Mouse (Mus musculus) heart, embryonic 11.5 days (tissue): ENCODE data around the gene Car11. TPM values are rescaled to one million over a fixed set of nuclear protein-coding genes. Genes with fewer than 3 reads are reported as not detected.

Experiments used
- ATAC-seq: fragments of 200-750 bp; cut with Nextera tagmentation; replicated peaks from 2 replicates; pipeline ENCODE4 v1.8.0; 2017; ENCODE audit warnings: moderate library complexity; ENCODE audit not compliant: insufficient number of reproducible peaks, low FRiP score, low TSS enrichment
- H3K27ac ChIP-seq: fragments of 300-500 bp; sonication (generic); 2 replicates; pipeline ENCODE4 v1.5.1; 2014; ENCODE audit warnings: mild to moderate bottlenecking, low read depth, low read length
- H3K27me3 ChIP-seq: fragments of 300-500 bp; sonication (generic); 2 replicates; pipeline ENCODE4 v1.6.1; 2014; ENCODE audit warnings: mild to moderate bottlenecking, low read length, mixed read lengths; ENCODE audit not compliant: control insufficient read depth, insufficient read depth
- H3K36me3 ChIP-seq: fragments of 300-500 bp; sonication (generic); 2 replicates; pipeline ENCODE4 v1.6.1; 2014; ENCODE audit warnings: mild to moderate bottlenecking, low read length, moderate library complexity, mixed read lengths; ENCODE audit not compliant: control insufficient read depth, insufficient read depth
- H3K4me1 ChIP-seq: fragments of 300-500 bp; sonication (generic); 2 replicates; pipeline ENCODE4 v1.6.1; 2014; ENCODE audit warnings: low read length; ENCODE audit not compliant: control insufficient read depth, insufficient read depth
- H3K4me2 ChIP-seq: fragments of 300-500 bp; sonication (generic); 2 replicates; pipeline ENCODE4 v1.6.1; 2014; ENCODE audit warnings: mild to moderate bottlenecking, moderate library complexity
- H3K4me3 ChIP-seq: fragments of 300-500 bp; sonication (generic); 2 replicates; pipeline ENCODE4 v1.5.1; 2014; ENCODE audit warnings: low read depth, low read length
- H3K9ac ChIP-seq: fragments of 300-500 bp; sonication (generic); 2 replicates; pipeline ENCODE4 v1.6.1; 2014; ENCODE audit warnings: mild to moderate bottlenecking, low read depth, low read length, moderate library complexity
- H3K9me3 ChIP-seq: fragments of 300-500 bp; sonication (generic); replicated peaks from 2 replicates; pipeline ENCODE4 v1.6.1; 2016; ENCODE audit warnings: low read length; ENCODE audit not compliant: control insufficient read depth
- WGBS: fragments of 180-500 bp; shearing (Covaris S2); extraction: QIAGEN DNeasy Blood & Tissue Kit; methylation state at CpG from one replicate; pipeline ENCODE4 v1.1.7; 2014; ENCODE audit not compliant: insufficient replicate concordance; 5-methylcytosine and 5-hydroxymethylcytosine counted together
- polyA plus RNA-seq: library from polyadenylated mRNA; unstranded; fragments of >200 nt; fragmentation: Nextera tagmentation; extraction: Ambion mirVana; gene quantifications from 2 replicates; pipeline ENCODE4 v1.2.1, GENCODE M21; 2014

The Car11 gene
- polyA plus RNA-seq, 1 experiment from 2014 or later: 5.5 TPM

DNA sequence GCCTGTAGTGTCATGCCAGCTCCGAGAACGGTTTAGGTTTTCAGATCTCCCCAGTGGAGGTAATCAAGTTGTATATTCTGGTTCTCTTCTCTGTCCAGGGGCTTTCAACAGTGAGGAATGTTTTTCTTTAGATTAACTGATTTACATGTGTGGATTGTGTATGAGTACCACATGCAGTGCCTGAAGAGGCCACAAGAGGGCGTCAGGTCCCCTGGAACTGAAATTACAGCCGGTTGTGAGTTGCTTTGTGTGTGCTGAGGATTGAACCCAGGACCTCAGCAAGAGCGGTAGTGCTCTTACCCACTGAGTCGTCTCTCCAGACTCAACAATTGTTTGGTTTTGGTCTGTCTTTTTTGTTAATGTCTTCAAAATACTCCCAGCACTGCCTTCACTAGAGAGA, 46.9 kb downstream of the Car11 start:
- Histone ChIP-seq H3K4me2 (no peak overlapping the region), H3K4me3 (no peak overlapping the region), H3K4me1 (peaks cover 3% of the 10 kb centered on the region; the same call in 1 of the 2 replicates), H3K36me3 (no peaks in the 10 kb centered on the region), H3K9me3 (no peaks in the 10 kb centered on the region), H3K27me3 (no peaks in the 10 kb centered on the region), H3K9ac (no peak overlapping the region), H3K27ac (no peak overlapping the region)
- no peak for ATAC-seq
- WGBS: 51% methylated on average over 6 of the region's 6 CpGs

GRCm38 (mm10) chr7:45747450-45747849, 47.8 kb downstream of the Car11 start:
- Histone ChIP-seq H3K9me3 (no peaks in the 10 kb centered on the region), H3K4me3 (no peak overlapping the region), H3K27me3 (no peaks in the 10 kb centered on the region), H3K4me1 (peaks cover 3% of the 10 kb centered on the region; the same call in 1 of the 2 replicates), H3K36me3 (no peaks in the 10 kb centered on the region), H3K4me2 (no peak overlapping the region), H3K27ac (no peak overlapping the region), H3K9ac (no peak overlapping the region)
- no peak for ATAC-seq
- WGBS: 73% methylated on average over 5 of the region's 5 CpGs

- WGBS: 65% methylated on average over 7 of the region's 7 CpGs
- Histone ChIP-seq H3K9ac (no peak overlapping the region), H3K27ac (no peak overlapping the region), H3K9me3 (no peaks in the 10 kb centered on the region), H3K27me3 (no peaks in the 10 kb centered on the region), H3K36me3 (no peaks in the 10 kb centered on the region), H3K4me3 (no peak overlapping the region), H3K4me2 (no peak overlapping the region), H3K4me1 (peaks cover 3% of the 10 kb centered on the region; the same call in 1 of the 2 replicates)
- no peak for ATAC-seq
Measured at GRCm38 (mm10) chr7:45748110-45748509, 48.5 kb downstream of the Car11 start.

GRCm38 (mm10) chr7:45749401-45749800, 49.8 kb downstream of the Car11 start:
- Histone ChIP-seq H3K27me3 (no peaks in the 10 kb centered on the region), H3K27ac (no peak overlapping the region), H3K9ac (no peak overlapping the region), H3K4me2 (no peak overlapping the region), H3K36me3 (no peaks in the 10 kb centered on the region), H3K4me1 (peaks cover 3% of the 10 kb centered on the region; the same call in 1 of the 2 replicates), H3K4me3 (no peak overlapping the region), H3K9me3 (no peaks in the 10 kb centered on the region)
- WGBS: 42% methylated on average over 10 of the region's 10 CpGs
- ATAC-seq: no peak

- no peak overlapping the region for H3K4me2 ChIP-seq
- WGBS: 80% methylated on average over 9 of the region's 9 CpGs
Measured at GRCm38 (mm10) chr7:45750162-45750561, 50.5 kb downstream of the Car11 start.

More at GRCm38 (mm10) chr7:45750162-45750561, 50.5 kb downstream of the Car11 start:
- H3K27me3 ChIP-seq: no peaks in the 10 kb centered on the region
- no peaks in the 10 kb centered on the region for H3K9me3 ChIP-seq
- H3K4me3 ChIP-seq: no peak overlapping the region
- no peak overlapping the region for H3K27ac ChIP-seq
- no peaks in the 10 kb centered on the region for H3K36me3 ChIP-seq
- no peak overlapping the region for H3K9ac ChIP-seq
- peaks cover 3% of the 10 kb centered on the region; the same call in 1 of the 2 replicates for H3K4me1 ChIP-seq
- ATAC-seq: no peak

Other genes with a start within 250 kb of the Car11 start
- 4,030 and 4,320 TPM in 2 replicates for gene Ftl1, start 240.0 kb upstream of the Car11 start, polyA plus RNA-seq
- 91.3 and 146 TPM in 2 replicates for gene Bax, start 232.9 kb upstream of the Car11 start, polyA plus RNA-seq
- gene Tulp2, start 218.0 kb upstream of the Car11 start, polyA plus RNA-seq: 1.5 and 2.2 TPM in 2 replicates
- not detected in 2 replicates for gene Gm45808, start 213.0 kb upstream of the Car11 start, polyA plus RNA-seq
- 4.6 and 4.9 TPM in 2 replicates for gene Dhdh, start 211.0 kb upstream of the Car11 start, polyA plus RNA-seq
- 165 and 186 TPM in 2 replicates for gene Nucb1, start 189.4 kb upstream of the Car11 start, polyA plus RNA-seq
- 28.5 and 28.8 TPM in 2 replicates for gene Ppp1r15a, start 173.6 kb upstream of the Car11 start, polyA plus RNA-seq
- 1.1 TPM in 2 replicates for gene Plekha4, start 173.5 kb upstream of the Car11 start, polyA plus RNA-seq
- gene Hsd17b14, start 144.9 kb upstream of the Car11 start, polyA plus RNA-seq: 0.31 and 1.5 TPM in 2 replicates
- gene Bcat2, start 129.7 kb upstream of the Car11 start, polyA plus RNA-seq: 69.1 and 73.2 TPM in 2 replicates
- not detected in 2 replicates for gene Fgf21, start 84.4 kb upstream of the Car11 start, polyA plus RNA-seq
- not detected in 2 replicates for gene Fut1, start 82.6 kb upstream of the Car11 start, polyA plus RNA-seq
- gene Izumo1, start 78.0 kb upstream of the Car11 start, polyA plus RNA-seq: 0.34 and 0.35 TPM in 2 replicates
- 13.9 and 14.5 TPM in 2 replicates for gene Rasip1, start 72.4 kb upstream of the Car11 start, polyA plus RNA-seq
- 3.4 and 4.0 TPM in 2 replicates for gene Mamstr, start 59.9 kb upstream of the Car11 start, polyA plus RNA-seq
- 0.56 and 1.0 TPM in 2 replicates for gene Fut2, start 33.4 kb upstream of the Car11 start, polyA plus RNA-seq
- gene Ntn5, start 15.8 kb upstream of the Car11 start, polyA plus RNA-seq: not detected in 2 replicates
- gene Sec1, start 5.4 kb upstream of the Car11 start, polyA plus RNA-seq: 0.24 and 0.99 TPM in 2 replicates
- 3.3 and 3.5 TPM in 2 replicates for gene Dbp, start 5.2 kb downstream of the Car11 start, polyA plus RNA-seq
- 764 and 836 TPM in 2 replicates for gene Rpl18, start 15.6 kb downstream of the Car11 start, polyA plus RNA-seq
- 13.2 and 17.3 TPM in 2 replicates for gene Sphk2, start 18.2 kb downstream of the Car11 start, polyA plus RNA-seq
- 0.58 and 0.67 TPM in 2 replicates for gene Fam83e, start 21.4 kb downstream of the Car11 start, polyA plus RNA-seq
- gene Spaca4, start 26.0 kb downstream of the Car11 start, polyA plus RNA-seq: not detected in 2 replicates
- 0.41 and 1.1 TPM in 2 replicates for gene Lmtk3, start 83.9 kb downstream of the Car11 start, polyA plus RNA-seq
- gene Sult2b1, start 84.8 kb downstream of the Car11 start, polyA plus RNA-seq: 0.27 and 0.33 TPM in 2 replicates
- 89.7 and 104 TPM in 2 replicates for gene Cyth2, start 114.7 kb downstream of the Car11 start, polyA plus RNA-seq
- 0.39 and 1.0 TPM in 2 replicates for gene Kcnj14, start 124.9 kb downstream of the Car11 start, polyA plus RNA-seq
- 48.7 and 49.8 TPM in 2 replicates for gene Grwd1, start 131.1 kb downstream of the Car11 start, polyA plus RNA-seq
- 76.0 and 115 TPM in 2 replicates for gene Kdelr1, start 172.9 kb downstream of the Car11 start, polyA plus RNA-seq
- 0.11 TPM in 2 replicates for gene Grin2d, start 178.5 kb downstream of the Car11 start, polyA plus RNA-seq
- 0.54 and 1.3 TPM in 2 replicates for gene Syngr4, start 196.9 kb downstream of the Car11 start, polyA plus RNA-seq
- gene Tmem143, start 197.1 kb downstream of the Car11 start, polyA plus RNA-seq: 5.5 and 5.8 TPM in 2 replicates
- 62.4 and 65.3 TPM in 2 replicates for gene Emp3, start 221.6 kb downstream of the Car11 start, polyA plus RNA-seq
- 2.0 and 3.4 TPM in 2 replicates for gene Ccdc114, start 224.2 kb downstream of the Car11 start, polyA plus RNA-seq